Mouse (Mus musculus): ENCODE results near the gene Cyp3a41b. TPM values are rescaled to one million over a fixed set of nuclear protein-coding genes. Genes with fewer than 3 reads are reported as not detected.
"Not testable (repeated sequence)": the region's sequence is repeated elsewhere in the genome, so short reads cannot be mapped to it uniquely, and the experiment has no call there.

Cyp3a41b gene
- polyA plus RNA-seq (2016; fragmentation: Nextera tagmentation; extraction: Ambion mirVana), result not detected in 2 replicates

DNA sequence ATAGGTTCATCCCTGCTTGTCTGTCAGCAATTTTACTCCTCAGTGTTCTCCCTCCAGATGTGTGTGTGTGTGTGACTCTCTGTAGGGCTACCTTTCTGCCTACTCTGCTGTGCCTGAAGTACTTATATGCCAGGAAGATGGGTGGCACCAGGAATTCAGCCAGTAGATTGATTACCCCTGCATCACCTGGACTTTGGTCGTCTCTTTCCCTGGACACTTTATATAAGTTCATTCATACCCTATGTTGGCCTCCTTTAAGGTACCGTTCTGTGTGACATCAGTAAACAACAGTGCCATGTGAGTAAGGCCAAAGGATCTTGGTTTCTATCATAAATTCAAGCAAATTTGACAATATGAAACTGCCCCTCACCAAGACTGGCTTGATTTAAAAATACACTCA, at the start of gene Cyp3a41b:
Cyp3a41b (minus strand) TSS at position 101 of the 400 bp plus-strand sequence.
- 70% methylated on average over 1 of the region's 2 CpGs for WGBS
- H3K4me3 ChIP-seq; H3K4me2 ChIP-seq (replicated peaks); H3K27me3 ChIP-seq (replicated peaks); H3K36me3 ChIP-seq; H3K27ac ChIP-seq; H3K4me1 ChIP-seq; H3K9ac ChIP-seq; H3K9me3 ChIP-seq; ATAC-seq (ENCODE audit: low FRiP score, low read depth): not testable (repeated sequence)

DNA sequence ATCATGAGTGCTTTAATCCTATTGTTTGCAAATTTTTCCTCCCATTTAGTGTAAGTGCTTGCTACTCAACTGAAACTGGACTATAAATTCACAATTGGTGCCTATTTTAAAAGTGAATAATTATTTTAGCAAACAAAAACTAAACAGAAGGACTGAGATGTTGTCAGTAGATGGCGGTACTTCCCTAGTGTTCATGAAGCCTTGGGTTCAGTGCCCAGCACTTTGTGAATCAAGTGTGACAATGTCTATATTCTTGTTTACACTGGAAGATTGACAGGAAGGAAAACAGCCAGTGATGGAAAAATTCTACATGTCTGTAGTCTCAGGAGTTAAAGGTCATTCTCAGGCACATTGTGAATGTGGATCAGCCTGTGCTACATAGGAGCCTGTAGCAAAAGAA, 47.8 kb upstream of the Cyp3a41b start:
- not testable (repeated sequence) for H3K4me1 ChIP-seq; ATAC-seq (ENCODE audit: low FRiP score, low read depth); H3K27me3 ChIP-seq (replicated peaks); H3K9ac ChIP-seq; H3K27ac ChIP-seq; H3K4me2 ChIP-seq (replicated peaks); H3K36me3 ChIP-seq; H3K4me3 ChIP-seq
- WGBS, result 89% methylated on average over 1 of the region's 1 CpGs
- peaks cover 79% of the 10 kb centered on the region for H3K9me3 ChIP-seq

DNA sequence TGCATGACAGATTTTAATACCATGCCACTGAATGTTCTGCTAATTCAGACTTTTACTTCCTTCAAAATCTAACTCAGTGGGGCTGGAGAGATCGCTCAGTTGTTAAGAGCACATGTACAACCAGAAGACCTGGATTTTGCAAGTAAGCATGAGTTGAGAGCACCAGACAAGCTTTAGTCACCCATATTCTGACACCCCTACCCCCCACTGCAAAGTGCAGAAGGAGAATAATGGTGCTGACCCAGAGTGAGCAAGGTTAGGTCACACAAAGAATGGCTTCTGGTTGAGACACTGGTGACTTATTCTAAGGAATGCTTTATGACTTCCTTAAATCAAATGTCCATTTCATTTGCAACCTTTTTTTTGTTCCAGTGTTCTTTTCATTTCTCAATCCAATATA, 20.4 kb upstream of the Cyp3a41b start:
- not testable (repeated sequence) for H3K4me2 ChIP-seq (replicated peaks); H3K4me3 ChIP-seq; H3K27me3 ChIP-seq (replicated peaks); H3K4me1 ChIP-seq; H3K9ac ChIP-seq; H3K27ac ChIP-seq; H3K36me3 ChIP-seq; ATAC-seq (ENCODE audit: low FRiP score, low read depth)
- 83% methylated on average over 1 of the region's 1 CpGs for WGBS
- peaks cover 34% of the 10 kb centered on the region for H3K9me3 ChIP-seq

DNA sequence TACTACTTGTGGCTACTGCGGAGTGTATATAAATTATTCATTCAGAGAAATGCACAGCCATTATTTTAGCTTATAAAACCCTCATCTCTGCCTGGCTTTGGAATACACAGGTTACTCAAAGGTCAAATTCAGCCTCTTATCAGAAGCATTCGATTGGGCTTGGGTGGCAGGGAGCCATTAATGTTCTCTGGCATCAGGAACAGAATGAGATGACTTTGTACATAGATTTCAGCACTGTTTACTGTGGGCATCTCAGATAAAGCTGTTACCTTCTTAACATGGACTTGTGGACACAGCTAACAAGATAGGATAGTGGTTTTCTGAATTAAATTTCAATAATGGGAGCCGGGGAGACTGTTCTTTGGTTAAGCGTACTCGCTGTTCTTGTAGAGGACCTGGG, 13.3 kb upstream of the Cyp3a41b start:
- H3K27ac ChIP-seq; H3K4me1 ChIP-seq; H3K9ac ChIP-seq; H3K4me3 ChIP-seq; H3K36me3 ChIP-seq; H3K4me2 ChIP-seq (replicated peaks); ATAC-seq (ENCODE audit: low FRiP score, low read depth); H3K27me3 ChIP-seq (replicated peaks): not testable (repeated sequence)
- H3K9me3 ChIP-seq, result peaks cover 16% of the 10 kb centered on the region
- 82% methylated on average over 5 of the region's 5 CpGs for WGBS

DNA sequence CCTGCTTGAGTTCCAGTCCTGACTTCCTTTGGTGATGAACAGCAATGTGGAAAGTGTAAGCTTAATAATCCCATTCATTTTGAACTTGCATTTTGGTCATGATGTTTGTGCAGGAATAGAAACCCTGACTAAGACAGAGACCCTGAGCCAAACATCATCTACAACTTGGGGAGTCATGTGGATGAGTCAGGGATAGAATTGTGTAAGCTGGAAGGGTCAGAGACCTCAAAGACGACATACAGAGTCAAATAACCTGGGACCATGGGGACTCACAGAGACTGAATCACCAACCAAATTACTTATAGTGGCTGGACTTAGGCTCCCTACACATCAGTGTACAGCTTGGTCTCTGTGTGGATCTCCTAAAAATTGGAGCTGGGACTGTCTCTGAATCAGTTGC, 7.2 kb downstream of the Cyp3a41b start:
- not testable (repeated sequence) for H3K4me3 ChIP-seq; H3K4me1 ChIP-seq; H3K27ac ChIP-seq; H3K27me3 ChIP-seq (replicated peaks); ATAC-seq (ENCODE audit: low FRiP score, low read depth); H3K36me3 ChIP-seq; H3K4me2 ChIP-seq (replicated peaks); H3K9ac ChIP-seq
- peaks cover 11% of the 10 kb centered on the region for H3K9me3 ChIP-seq
- 70% methylated on average over 1 of the region's 1 CpGs for WGBS

DNA sequence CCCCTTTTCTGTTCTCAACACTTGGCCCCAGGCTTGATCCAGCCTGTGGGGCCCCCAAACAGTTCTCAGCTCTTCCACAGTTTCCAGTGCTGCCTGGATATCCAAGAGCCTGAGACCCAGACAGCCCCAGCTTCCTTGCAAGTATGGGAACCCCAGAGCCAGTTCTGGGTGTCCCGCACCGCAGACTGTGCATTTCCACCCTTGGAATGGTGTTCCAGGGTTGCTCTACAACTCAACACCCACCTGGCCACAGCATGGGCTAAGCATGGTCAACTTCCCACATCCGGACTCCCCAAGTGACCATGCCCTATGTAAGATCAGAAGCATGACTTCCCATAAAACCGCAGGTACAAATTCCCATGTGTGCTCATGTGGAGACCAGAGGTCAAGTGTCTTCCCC, 8.9 kb downstream of the Cyp3a41b start:
- not testable (repeated sequence) for ATAC-seq (ENCODE audit: low FRiP score, low read depth); H3K27ac ChIP-seq
- 89% methylated on average over 4 of the region's 4 CpGs for WGBS

DNA sequence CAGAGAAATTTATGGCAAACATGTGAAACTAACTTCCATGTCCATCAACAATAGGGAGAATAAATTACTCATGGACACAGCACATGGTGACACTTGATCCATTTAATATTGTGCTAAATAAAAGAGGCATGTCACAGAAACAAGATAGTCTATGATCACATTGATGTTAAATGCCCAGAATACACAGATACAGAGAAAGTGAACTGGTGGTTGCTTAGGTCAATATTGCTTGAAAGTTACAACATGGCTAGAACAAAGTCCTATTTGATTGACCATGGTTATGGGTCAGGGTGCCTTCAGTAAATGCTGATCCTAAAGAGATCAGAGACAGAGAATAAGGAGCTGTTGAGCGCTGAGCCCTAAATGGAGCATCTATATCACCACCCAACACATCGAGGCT, 12.6 kb downstream of the Cyp3a41b start:
- not testable (repeated sequence) for H3K4me3 ChIP-seq; H3K4me1 ChIP-seq; H3K9ac ChIP-seq; H3K27me3 ChIP-seq (replicated peaks); H3K36me3 ChIP-seq; ATAC-seq (ENCODE audit: low FRiP score, low read depth); H3K27ac ChIP-seq; H3K4me2 ChIP-seq (replicated peaks)
- 75% methylated on average over 2 of the region's 2 CpGs for WGBS
- H3K9me3 ChIP-seq, result peaks cover 11% of the 10 kb centered on the region

More for the DNA sequence above, 8.9 kb downstream of the Cyp3a41b start:
- not testable (repeated sequence) for H3K4me2 ChIP-seq (replicated peaks); H3K27me3 ChIP-seq (replicated peaks); H3K4me1 ChIP-seq; H3K9ac ChIP-seq; H3K36me3 ChIP-seq; H3K4me3 ChIP-seq
- peaks cover 11% of the 10 kb centered on the region for H3K9me3 ChIP-seq

Other genes with a start within 250 kb of the Cyp3a41b start
- gene Cyp3a57, start 239.5 kb downstream of the Cyp3a41b start, polyA plus RNA-seq (2016; fragmentation: Nextera tagmentation; extraction: Ambion mirVana), result not detected in 2 replicates
- gene Cyp3a16, start 115.0 kb downstream of the Cyp3a41b start, polyA plus RNA-seq (2016; fragmentation: Nextera tagmentation; extraction: Ambion mirVana), result not detected in 2 replicates
- not detected in 2 replicates for gene Cyp3a41a, start 135.4 kb upstream of the Cyp3a41b start, polyA plus RNA-seq (2016; fragmentation: Nextera tagmentation; extraction: Ambion mirVana)
- not detected in 2 replicates for gene Cyp3a44, start 221.1 kb upstream of the Cyp3a41b start, polyA plus RNA-seq (2016; fragmentation: Nextera tagmentation; extraction: Ambion mirVana)